Mouse (Mus musculus) common myeloid progenitor, adult 5-6 weeks (primary cell): ENCODE measurements around the gene Mfsd4b2. TPM values are rescaled to one million over a fixed set of nuclear protein-coding genes. Genes with fewer than 3 reads are reported as not detected.

Source experiments
- ATAC-seq: replicated peaks from 2 replicates; pipeline ENCODE4 v1.8.0; 2016; ENCODE audit warnings: low read depth, mild to moderate bottlenecking, moderate TSS enrichment, inconsistent platforms; ENCODE audit not compliant: poor library complexity, severe bottlenecking
- total RNA-seq: library from RNA; stranded (forward); fragments of 200-1000, 187-1606 nt; gene quantifications from 2 replicates; pipeline ENCODE4 v1.2.3, GENCODE M21; 2017

Mfsd4b2 gene
- total RNA-seq, 1 experiment from 2014 or later: not detected

- ATAC-seq: no peak
Observed at GRCm38 (mm10) chr10:39896503-39896902, 30.2 kb downstream of the Mfsd4b2 start.

- peak; percentile 47 for ATAC-seq
Observed at GRCm38 (mm10) chr10:39893702-39894697, 32.7 kb downstream of the Mfsd4b2 start.

GRCm38 (mm10) chr10:39888621-39889020, 38.1 kb downstream of the Mfsd4b2 start:
- no peak for ATAC-seq

Other genes with a start within 250 kb of the Mfsd4b2 start
- 30.1 and 30.8 TPM in 2 replicates for gene Rev3l, start 194.8 kb downstream of the Mfsd4b2 start, total RNA-seq
- 4.1 and 6.9 TPM in 2 replicates for gene Mfsd4b4, start 27.7 kb downstream of the Mfsd4b2 start, total RNA-seq
- not detected in 2 replicates for gene Mfsd4b3, start 33.2 kb upstream of the Mfsd4b2 start, total RNA-seq
- 0.59 TPM in 1 of 2 replicates, not detected in the other for gene Mfsd4b5, start 59.7 kb upstream of the Mfsd4b2 start, total RNA-seq
- gene Mfsd4b1, start 98.3 kb upstream of the Mfsd4b2 start, total RNA-seq: not detected in 2 replicates
- 21.4 and 23.9 TPM in 2 replicates for gene Slc16a10, start 215.3 kb upstream of the Mfsd4b2 start, total RNA-seq